Mouse (Mus musculus): ENCODE data around the gene Iqcn.
A peak's percentile ranks its signal among the peaks of the same experiment; 100 is the strongest.

- no peak for TF ChIP-seq CTCF (IDR thresholded peaks at IDR 0.05; ENCODE audit: borderline replicate concordance, extremely low read depth, insufficient read depth, insufficient read length)
- TF ChIP-seq POLR2A (IDR thresholded peaks at IDR 0.05; ENCODE audit: borderline replicate concordance, extremely low read depth, insufficient read depth, insufficient read length, poor library complexity, severe bottlenecking) = peak; percentile 59; the same call in 1 of the 2 replicates
Observed at GRCm38 (mm10) chr8:70754043-70754870, 51.0 kb downstream of the Iqcn start, which contains the start of gene Rab3a.

All from brain, embryonic 14.5 days (tissue).